ENCODE assay signal across 8 mouse cellular contexts in the genomic region with DNA sequence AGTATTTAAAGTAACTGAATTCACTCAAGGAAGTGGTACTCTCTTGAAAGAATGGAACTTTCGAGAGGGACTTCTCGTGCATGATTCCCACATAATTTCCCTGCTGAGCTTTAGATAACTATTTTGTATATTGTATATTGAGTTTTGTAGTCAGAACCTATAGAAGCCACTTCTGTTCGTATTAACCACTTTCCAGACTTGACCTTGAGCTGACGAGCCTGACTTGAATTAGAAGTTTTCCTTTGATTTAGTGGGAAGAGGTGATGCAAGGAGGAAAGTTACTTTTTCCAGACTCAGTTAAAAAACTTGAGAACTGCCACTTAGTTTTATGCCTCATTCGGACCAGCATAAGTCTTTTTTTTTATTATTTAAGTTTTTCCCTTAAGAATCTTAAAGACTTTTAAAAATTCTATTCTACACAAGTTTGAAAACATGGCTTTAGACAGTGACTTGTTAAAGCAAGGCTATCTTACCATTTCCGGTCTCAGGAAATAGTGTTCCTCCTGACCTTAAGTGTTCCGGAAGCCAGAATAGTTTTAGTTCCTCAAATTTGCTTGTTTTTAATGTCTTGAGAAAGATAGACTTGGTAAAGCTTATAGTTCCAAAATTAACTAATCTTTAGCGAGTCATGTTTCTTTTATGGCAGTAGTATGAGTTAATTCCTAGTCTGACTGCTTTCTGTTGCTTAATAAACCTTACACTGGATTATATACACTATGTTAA. TPM values are rescaled to one million over a fixed set of nuclear protein-coding genes. Genes with fewer than 3 reads are reported as not detected.
DNase-seq lines count a peak whose midpoint lies in the region; ATAC-seq and TF ChIP-seq lines count a peak whose summit lies in the region.

No protein-coding gene starts in this region.

- no peak for TF ChIP-seq CTCF in left cerebral cortex, adult 2 months (IDR thresholded peaks at IDR 0.05)

- 0 out of 2 replicates have a peak, but pooled peaks cover 3% of the 10 kb centered on the region for H3K36me3 ChIP-seq in embryonic facial prominence, embryonic 14.5 days (ENCODE audit: control insufficient read depth, insufficient read depth, low read length)
- H3K36me3 ChIP-seq in intestine, embryonic 15.5 days: no peaks in the 10 kb centered on the region

- peak overlapping the region; percentile 65 for H3K4me2 ChIP-seq in embryonic facial prominence, embryonic 14.5 days (ENCODE audit: low read depth, low read length)
- peak overlapping the region; percentile 84; the same call in 1 of the 2 replicates for H3K4me2 ChIP-seq in intestine, embryonic 15.5 days (replicated peaks)

- H3K27me3 ChIP-seq in embryonic facial prominence, embryonic 14.5 days (replicated peaks; ENCODE audit: control insufficient read depth, insufficient read depth, low read length): no peaks in the 10 kb centered on the region
- H3K27me3 ChIP-seq in intestine, embryonic 15.5 days (replicated peaks): no peaks in the 10 kb centered on the region

- H3K9me3 ChIP-seq in embryonic facial prominence, embryonic 14.5 days (ENCODE audit: control insufficient read depth, low read length): no peaks in the 10 kb centered on the region
- no peaks in the 10 kb centered on the region for H3K9me3 ChIP-seq in intestine, embryonic 15.5 days

- H3K27ac ChIP-seq in left cerebral cortex, adult 2 months: peak overlapping the region; percentile 34; the same call in 1 of the 2 replicates
- H3K27ac ChIP-seq in embryonic facial prominence, embryonic 14.5 days (replicated peaks; ENCODE audit: low read depth, low read length): no peak overlapping the region
- H3K27ac ChIP-seq in intestine, embryonic 15.5 days: no peak overlapping the region

- no peak for ATAC-seq in embryonic facial prominence, embryonic 14.5 days (ENCODE audit: low read depth)
- no peak for ATAC-seq in intestine, embryonic 15.5 days

- intact Hi-C loops in left cerebral cortex, adult 2 months (cut with DNase I): loop anchor here (5.0 to 10.0 kb wide), 3 partner anchors 67 to 215 kb away; a partner anchor contains a TSS
- intact Hi-C loops in left cerebral cortex, postnatal 10 days (cut with DNase I): loop anchor here (5.0 to 10.0 kb wide), 2 partner anchors 100 to 217 kb away; a partner anchor contains a TSS

- 73% methylated on average over 8 of the region's 8 CpGs for WGBS in embryonic facial prominence, embryonic 14.5 days
- 73% methylated on average over 8 of the region's 8 CpGs for WGBS in intestine, embryonic 15.5 days

- H3K4me1 ChIP-seq in embryonic facial prominence, embryonic 14.5 days (ENCODE audit: control insufficient read depth, insufficient read depth, low read length): peaks cover 17% of the 10 kb centered on the region
- H3K4me1 ChIP-seq in intestine, embryonic 15.5 days (replicated peaks): peaks cover 14% of the 10 kb centered on the region

- no peak for DNase-seq in left cerebral cortex, adult 2 months (ENCODE audit: extremely low spot score in 1 of 2, low spot score in 2 of 2)
- no peak for DNase-seq in left cerebral cortex, postnatal 10 days (ENCODE audit: extremely low spot score in 1 of 2, low spot score in 2 of 2)
- DNase-seq in embryonic facial prominence, embryonic 14.5 days (ENCODE audit: low spot score): no peak
- DNase-seq in naive thymus-derived CD4-positive, alpha-beta T cell, adult 2 months (ENCODE audit: low read depth): peak; percentile 47
- no peak for DNase-seq in cerebellum, adult 11 months
- DNase-seq in adipocyte (ENCODE audit: low spot score): no peak
- no peak for DNase-seq in kidney, adult 8-10 months

- no peak overlapping the region for H3K9ac ChIP-seq in embryonic facial prominence, embryonic 14.5 days (ENCODE audit: low read depth, low read length)
- no peak overlapping the region for H3K9ac ChIP-seq in intestine, embryonic 15.5 days

- peak overlapping the region; percentile 93 for H3K4me3 ChIP-seq in left cerebral cortex, adult 2 months
- peak overlapping the region; percentile 81 for H3K4me3 ChIP-seq in embryonic facial prominence, embryonic 14.5 days (ENCODE audit: low read depth, low read length)
- H3K4me3 ChIP-seq in intestine, embryonic 15.5 days (replicated peaks): 0 out of 2 replicates have a peak overlapping the region, but pooled peaks have one; percentile 81

RNA-seq across cellular contexts. Expression of a gene that starts 1.6 kb away (rescaled TPM):
- 1 to 10 TPM in 1 of 2 experiments, not detected in 1; 3.7 TPM for total RNA-seq in left cerebral cortex, adult 2 months (2021)
- total RNA-seq in left cerebral cortex, postnatal 10 days (2021): 1 to 10 TPM; 1.2 to 3.6 TPM
- not detected in 2 replicates for polyA plus RNA-seq in embryonic facial prominence, embryonic 14.5 days (2014; fragmentation: Nextera tagmentation; extraction: Ambion mirVana)
- polyA plus RNA-seq in intestine, embryonic 15.5 days (2015; fragmentation: Nextera tagmentation; extraction: Ambion mirVana): not detected in 2 replicates

RNA-seq across cellular contexts. Expression of a gene that starts 2.1 kb away (rescaled TPM):
- total RNA-seq in left cerebral cortex, adult 2 months (2021): 100 to 1,000 TPM; 127 to 129 TPM
- total RNA-seq in left cerebral cortex, postnatal 10 days (2021): 10 to 100 TPM; 92.8 to 96.6 TPM
- polyA plus RNA-seq in embryonic facial prominence, embryonic 14.5 days (2014; fragmentation: Nextera tagmentation; extraction: Ambion mirVana): 15.6 and 16.5 TPM in 2 replicates
- 13.8 TPM in 2 replicates for polyA plus RNA-seq in intestine, embryonic 15.5 days (2015; fragmentation: Nextera tagmentation; extraction: Ambion mirVana)

RNA-seq across cellular contexts. Expression of a gene that starts 6.0 kb away (rescaled TPM):
- 10 to 100 TPM; 46.0 to 46.4 TPM for total RNA-seq in left cerebral cortex, adult 2 months (2021)
- total RNA-seq in left cerebral cortex, postnatal 10 days (2021): 10 to 100 TPM; 72.0 to 74.7 TPM
- 186 and 203 TPM in 2 replicates for polyA plus RNA-seq in embryonic facial prominence, embryonic 14.5 days (2014; fragmentation: Nextera tagmentation; extraction: Ambion mirVana)
- 256 and 271 TPM in 2 replicates for polyA plus RNA-seq in intestine, embryonic 15.5 days (2015; fragmentation: Nextera tagmentation; extraction: Ambion mirVana)

RNA-seq across cellular contexts. Expression of a gene that starts 8.6 kb away (rescaled TPM):
- total RNA-seq in left cerebral cortex, adult 2 months (2021): not detected
- total RNA-seq in left cerebral cortex, postnatal 10 days (2021): not detected
- not detected in 2 replicates for polyA plus RNA-seq in embryonic facial prominence, embryonic 14.5 days (2014; fragmentation: Nextera tagmentation; extraction: Ambion mirVana)
- not detected in 2 replicates for polyA plus RNA-seq in intestine, embryonic 15.5 days (2015; fragmentation: Nextera tagmentation; extraction: Ambion mirVana)

RNA-seq across cellular contexts. Expression of a gene that starts 28.4 kb away (rescaled TPM):
- total RNA-seq in left cerebral cortex, adult 2 months (2021): 100 to 1,000 TPM; 150 to 164 TPM
- 10 to 100 TPM; 77.4 to 82.7 TPM for total RNA-seq in left cerebral cortex, postnatal 10 days (2021)
- polyA plus RNA-seq in embryonic facial prominence, embryonic 14.5 days (2014; fragmentation: Nextera tagmentation; extraction: Ambion mirVana): 17.5 and 19.3 TPM in 2 replicates
- 22.8 and 23.8 TPM in 2 replicates for polyA plus RNA-seq in intestine, embryonic 15.5 days (2015; fragmentation: Nextera tagmentation; extraction: Ambion mirVana)
